Mouse (Mus musculus) thymus, adult 2 months (tissue): ENCODE measurements around the gene Slc45a1.

Source experiments
- CTCF ChIP-seq: fragments of 200-500 bp; IDR thresholded peaks from 2 replicates; pipeline ENCODE4 v1.5.1; 2012; ENCODE audit warnings: mild to moderate bottlenecking, control low read depth, low read length, moderate library complexity, borderline replicate concordance; ENCODE audit not compliant: control insufficient read depth, poor library complexity, insufficient read depth; ENCODE audit errors: extremely low read depth
- POLR2A ChIP-seq: fragments of 200-500 bp; IDR thresholded peaks from 2 replicates; pipeline ENCODE4 v1.6.1; 2012; ENCODE audit warnings: mild to moderate bottlenecking, low read length, control low read depth, moderate library complexity; ENCODE audit not compliant: control insufficient read depth, poor library complexity, insufficient read depth; ENCODE audit errors: extremely low read depth

DNA sequence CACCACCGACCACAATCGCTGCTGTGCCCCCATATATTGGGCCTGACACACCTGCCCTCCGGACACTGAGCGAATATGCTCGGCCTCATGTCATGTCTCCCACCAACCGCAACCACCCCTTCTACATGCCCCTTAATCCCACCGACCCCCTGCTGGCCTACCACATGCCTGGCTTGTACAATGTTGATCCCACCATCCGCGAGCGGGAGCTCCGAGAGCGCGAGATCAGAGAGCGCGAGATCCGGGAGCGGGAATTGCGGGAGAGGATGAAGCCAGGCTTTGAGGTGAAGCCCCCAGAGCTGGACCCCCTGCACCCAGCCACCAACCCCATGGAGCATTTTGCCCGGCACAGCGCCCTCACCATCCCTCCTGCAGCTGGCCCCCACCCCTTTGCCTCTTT, 35.1 kb downstream of the Slc45a1 start:
- no peak for TF ChIP-seq CTCF
- no peak for TF ChIP-seq POLR2A
